Mouse (Mus musculus): Measurements from ENCODE around the gene Cfap100.

GRCm38 (mm10) chr6:90393948-90394347 is 34.6 kb downstream of the Cfap100 start:
- TF ChIP-seq GATA1 (IDR thresholded peaks at IDR 0.05; ENCODE audit: borderline replicate concordance, low read length), result no peak
- TF ChIP-seq FLI1 (IDR thresholded peaks at IDR 0.05; ENCODE audit: low read length), result no peak
